Mouse (Mus musculus): ENCODE data around the gene Fcer2a. TPM values are rescaled to one million over a fixed set of nuclear protein-coding genes. Genes with fewer than 3 reads are reported as not detected.

Gene Fcer2a
- polyA plus RNA-seq, 1 experiment from 2014 or later = 0.22 TPM

- H3K27me3 ChIP-seq (ENCODE audit: insufficient read depth, poor library complexity, severe bottlenecking) = no peaks in the 10 kb centered on the region
- DNase-seq (ENCODE audit: low spot score) = no peak
- H3K4me3 ChIP-seq = no peak overlapping the region
- H3K4me1 ChIP-seq (replicated peaks) = no peaks in the 10 kb centered on the region
- WGBS = 81% methylated on average over 3 of the region's 3 CpGs
- no peaks in the 10 kb centered on the region for H3K36me3 ChIP-seq
- no peaks in the 10 kb centered on the region; the same call in 1 of the 2 replicates for H3K9me3 ChIP-seq
- H3K27ac ChIP-seq = no peak overlapping the region
These were observed 3.2 kb downstream of the Fcer2a start for GRCm38 (mm10) chr8:3690774-3691173.

- H3K9me3 ChIP-seq = no peaks in the 10 kb centered on the region; the same call in 1 of the 2 replicates
- no peak overlapping the region for H3K4me3 ChIP-seq
- no peaks in the 10 kb centered on the region for H3K27me3 ChIP-seq (ENCODE audit: insufficient read depth, poor library complexity, severe bottlenecking)
- no peak overlapping the region for H3K27ac ChIP-seq
- no peaks in the 10 kb centered on the region for H3K4me1 ChIP-seq (replicated peaks)
- WGBS = 83% methylated on average over 6 of the region's 6 CpGs
- peaks cover 5% of the 10 kb centered on the region for H3K36me3 ChIP-seq
- no peak for DNase-seq (ENCODE audit: low spot score)
These were observed 6.4 kb downstream of the Fcer2a start for GRCm38 (mm10) chr8:3687537-3687936.

- Histone ChIP-seq H3K4me3 (no peak overlapping the region), H3K4me1 (replicated peaks) (no peaks in the 10 kb centered on the region), H3K36me3 (peaks cover 25% of the 10 kb centered on the region), H3K27ac (no peak overlapping the region), H3K9me3 (no peaks in the 10 kb centered on the region; the same call in 1 of the 2 replicates), H3K27me3 (ENCODE audit: insufficient read depth, poor library complexity, severe bottlenecking) (no peaks in the 10 kb centered on the region)
- no peak for DNase-seq (ENCODE audit: low spot score)
- 73% methylated on average over 5 of the region's 5 CpGs for WGBS
These were observed 8.6 kb downstream of the Fcer2a start for GRCm38 (mm10) chr8:3685422-3685821.

DNA sequence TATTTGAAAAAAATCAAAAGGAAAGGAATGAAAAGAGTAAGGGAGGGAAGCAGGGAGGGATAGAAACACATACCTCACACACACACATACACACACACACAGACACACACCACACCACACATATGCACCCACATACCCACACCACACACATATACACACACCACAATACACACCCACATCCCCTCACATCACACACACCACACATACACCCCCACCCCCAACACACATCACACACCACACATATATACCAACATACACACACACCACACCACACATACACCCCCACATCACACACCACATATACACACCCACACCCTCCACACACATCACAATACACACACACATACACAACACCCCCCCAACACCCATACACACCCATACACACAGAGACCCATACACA, 9.4 kb downstream of the Fcer2a start:
- no peaks in the 10 kb centered on the region; the same call in 1 of the 2 replicates for H3K9me3 ChIP-seq
- DNase-seq (ENCODE audit: low spot score) = no peak
- no peak overlapping the region for H3K27ac ChIP-seq
- no peak overlapping the region for H3K4me3 ChIP-seq
- no peaks in the 10 kb centered on the region for H3K27me3 ChIP-seq (ENCODE audit: insufficient read depth, poor library complexity, severe bottlenecking)
- no peaks in the 10 kb centered on the region for H3K4me1 ChIP-seq (replicated peaks)
- H3K36me3 ChIP-seq = peaks cover 34% of the 10 kb centered on the region

- Histone ChIP-seq H3K4me1 (replicated peaks) (0 out of 2 replicates have a peak, but pooled peaks cover 5% of the 10 kb centered on the region), H3K27me3 (ENCODE audit: insufficient read depth, poor library complexity, severe bottlenecking) (no peaks in the 10 kb centered on the region), H3K9me3 (peaks cover 5% of the 10 kb centered on the region; the same call in 1 of the 2 replicates), H3K36me3 (peaks cover 44% of the 10 kb centered on the region), H3K4me3 (no peak overlapping the region), H3K27ac (no peak overlapping the region)
- DNase-seq (ENCODE audit: low spot score) = no peak
- WGBS = 81% methylated on average over 6 of the region's 6 CpGs
These were observed 10.4 kb downstream of the Fcer2a start for GRCm38 (mm10) chr8:3683408-3684176.

- H3K36me3 ChIP-seq = peaks cover 46% of the 10 kb centered on the region
- no peaks in the 10 kb centered on the region for H3K27me3 ChIP-seq (ENCODE audit: insufficient read depth, poor library complexity, severe bottlenecking)
- H3K4me3 ChIP-seq = no peak overlapping the region
- WGBS = 95% methylated on average over 5 of the region's 5 CpGs
- H3K9me3 ChIP-seq = peaks cover 5% of the 10 kb centered on the region; the same call in 1 of the 2 replicates
- no peak overlapping the region for H3K27ac ChIP-seq
- DNase-seq (ENCODE audit: low spot score) = no peak
- H3K4me1 ChIP-seq (replicated peaks) = peaks cover 13% of the 10 kb centered on the region
These were observed 11.5 kb downstream of the Fcer2a start for GRCm38 (mm10) chr8:3682435-3682834.

- H3K4me3 ChIP-seq = no peak overlapping the region
- 95% methylated on average over 5 of the region's 5 CpGs for WGBS
- H3K36me3 ChIP-seq = peaks cover 46% of the 10 kb centered on the region
- no peaks in the 10 kb centered on the region for H3K27me3 ChIP-seq (ENCODE audit: insufficient read depth, poor library complexity, severe bottlenecking)
- H3K4me1 ChIP-seq (replicated peaks) = peaks cover 18% of the 10 kb centered on the region
- no peak for DNase-seq (ENCODE audit: low spot score)
- H3K9me3 ChIP-seq = peaks cover 5% of the 10 kb centered on the region; the same call in 1 of the 2 replicates
- H3K27ac ChIP-seq = no peak overlapping the region
These were observed 14.3 kb downstream of the Fcer2a start for GRCm38 (mm10) chr8:3679656-3680055.

- Histone ChIP-seq H3K4me3 (no peak overlapping the region), H3K36me3 (peaks cover 46% of the 10 kb centered on the region), H3K4me1 (replicated peaks) (peaks cover 18% of the 10 kb centered on the region), H3K9me3 (peaks cover 5% of the 10 kb centered on the region; the same call in 1 of the 2 replicates), H3K27me3 (ENCODE audit: insufficient read depth, poor library complexity, severe bottlenecking) (no peaks in the 10 kb centered on the region), H3K27ac (no peak overlapping the region)
- WGBS = 97% methylated on average over 23 of the region's 23 CpGs
- no peak for DNase-seq (ENCODE audit: low spot score)
These were observed 14.7 kb downstream of the Fcer2a start for GRCm38 (mm10) chr8:3679236-3679635.

GRCm38 (mm10) chr8:3678831-3679230, 15.1 kb downstream of the Fcer2a start:
- Histone ChIP-seq H3K27me3 (ENCODE audit: insufficient read depth, poor library complexity, severe bottlenecking) (no peaks in the 10 kb centered on the region), H3K9me3 (peaks cover 5% of the 10 kb centered on the region; the same call in 1 of the 2 replicates), H3K4me1 (replicated peaks) (peaks cover 18% of the 10 kb centered on the region), H3K4me3 (no peak overlapping the region), H3K27ac (no peak overlapping the region), H3K36me3 (peaks cover 46% of the 10 kb centered on the region)
- WGBS = 96% methylated on average over 23 of the region's 23 CpGs
- no peak for DNase-seq (ENCODE audit: low spot score)

DNA sequence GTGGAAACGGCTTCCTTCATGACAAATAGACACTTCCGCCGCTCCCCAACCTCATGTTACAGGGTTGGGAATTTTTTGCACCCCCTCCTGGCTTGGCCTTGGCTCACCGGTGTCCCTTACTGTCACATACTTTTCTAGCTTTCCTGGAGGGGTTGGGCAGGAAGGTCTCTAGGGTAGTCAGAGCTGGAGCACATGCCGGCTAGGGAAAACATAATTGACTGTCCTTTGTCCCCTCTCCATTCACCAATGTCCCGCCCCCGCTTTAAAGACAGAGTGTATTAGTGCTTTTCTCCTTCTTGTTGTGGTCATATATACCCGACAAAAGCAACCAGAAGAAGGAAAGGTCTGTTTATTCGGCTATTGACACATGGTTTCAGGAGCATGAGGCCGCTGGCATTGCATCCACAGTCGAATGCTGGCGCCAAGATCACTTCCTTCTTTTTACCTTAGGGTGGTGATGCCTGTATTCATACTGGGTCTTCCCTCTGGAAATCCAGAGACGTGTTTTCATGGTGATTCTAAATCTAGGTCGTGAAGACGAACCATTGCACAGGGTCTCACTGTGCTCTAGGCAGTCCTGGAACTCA, 16.9 kb downstream of the Fcer2a start:
- Histone ChIP-seq H3K4me3 (peak overlapping the region; percentile 78), H3K27ac (peak overlapping the region; percentile 94), H3K4me1 (replicated peaks) (peaks cover 24% of the 10 kb centered on the region), H3K36me3 (peaks cover 37% of the 10 kb centered on the region), H3K9me3 (peaks cover 5% of the 10 kb centered on the region; the same call in 1 of the 2 replicates), H3K27me3 (ENCODE audit: insufficient read depth, poor library complexity, severe bottlenecking) (no peaks in the 10 kb centered on the region)
- 10% methylated on average over 15 of the region's 15 CpGs for WGBS
- DNase-seq (ENCODE audit: low spot score) = no peak

DNA sequence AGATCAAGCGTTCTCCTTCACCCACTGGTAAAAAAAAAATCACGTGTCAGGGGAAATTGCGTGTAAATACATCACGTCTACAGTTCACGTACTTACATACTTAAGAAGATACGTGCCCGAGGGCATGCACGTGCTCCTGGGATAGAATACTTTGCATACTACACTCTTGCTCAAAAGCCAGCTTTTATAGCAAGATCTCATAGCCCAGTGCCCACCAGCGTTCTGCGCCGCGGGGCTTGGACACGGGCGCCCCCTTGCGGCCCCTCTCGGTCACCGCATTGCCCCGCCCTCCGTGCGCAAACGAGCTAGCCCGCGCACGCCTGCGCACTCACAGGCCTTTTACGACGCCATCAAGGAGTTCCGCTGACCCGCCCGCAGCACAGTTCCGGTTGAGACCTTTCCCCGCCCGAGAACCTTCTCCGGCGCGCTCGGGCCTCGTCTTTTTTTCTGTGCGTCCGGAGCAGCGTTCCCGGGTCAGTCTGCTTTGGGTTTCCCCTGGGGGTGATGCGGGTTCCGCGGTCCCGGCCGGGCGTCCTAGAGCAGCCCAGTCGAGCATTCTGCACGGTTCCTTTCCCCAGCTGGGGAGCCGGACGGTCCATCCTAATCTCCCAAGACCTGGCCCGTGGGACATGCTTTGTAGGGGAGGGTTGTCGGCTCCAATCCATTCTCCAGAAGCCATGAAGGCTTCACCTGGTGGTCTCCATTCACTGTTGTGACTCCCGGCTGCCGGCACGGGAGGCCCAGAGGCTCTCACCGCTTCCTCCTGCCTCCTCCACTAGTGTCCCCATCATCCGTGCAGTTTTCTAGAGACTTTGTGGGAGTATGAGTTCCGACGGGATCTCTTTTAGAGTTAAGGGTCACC, 17.6 kb downstream of the Fcer2a start, which contains the start of gene Trappc5:
Trappc5 (plus strand) TSS at position 169 of the 862 bp plus-strand sequence.
- Histone ChIP-seq H3K27ac (peak within 1 kb of the TSS; percentile 94), H3K4me1 (replicated peaks) (peaks cover 24% of the 10 kb centered on the region), H3K9me3 (peaks cover 5% of the 10 kb centered on the region; the same call in 1 of the 2 replicates), H3K27me3 (ENCODE audit: insufficient read depth, poor library complexity, severe bottlenecking) (no peaks in the 10 kb centered on the region), H3K4me3 (peak within 1 kb of the TSS; percentile 78), H3K36me3 (peaks cover 30% of the 10 kb centered on the region)
- 2% methylated on average over 61 of the region's 61 CpGs for WGBS
- peak; percentile 93 for DNase-seq (ENCODE audit: low spot score)

- Histone ChIP-seq H3K27me3 (ENCODE audit: insufficient read depth, poor library complexity, severe bottlenecking) (no peaks in the 10 kb centered on the region), H3K27ac (no peak overlapping the region), H3K36me3 (peaks cover 13% of the 10 kb centered on the region), H3K4me3 (no peak overlapping the region), H3K9me3 (peaks cover 5% of the 10 kb centered on the region; the same call in 1 of the 2 replicates), H3K4me1 (replicated peaks) (peaks cover 24% of the 10 kb centered on the region)
- WGBS = 54% methylated on average over 3 of the region's 3 CpGs
- DNase-seq (ENCODE audit: low spot score) = no peak
These were observed 19.3 kb downstream of the Fcer2a start for GRCm38 (mm10) chr8:3674671-3675070.
